Mouse (Mus musculus) CH12.LX (cell line): ENCODE results near the gene BC051142.

Experiments used
- CTCF ChIP-seq, 2 experiments: IDR thresholded peaks in 1 of 2; conservative IDR thresholded peaks in 1 of 2; 2 replicates each; pipeline ENCODE4 v1.5.1; 2011 to 2012; ENCODE audit warnings: low read depth in 2 of 2, low read length in 2 of 2, improper control_type of control experiment in 1 of 2, inconsistent platforms in 1 of 2, mild to moderate bottlenecking in 1 of 2, moderate library complexity in 1 of 2
- EP300 ChIP-seq: IDR thresholded peaks from 2 replicates; pipeline ENCODE4 v1.6.1; 2011; ENCODE audit warnings: low read length, improper control_type of control experiment
- JUND ChIP-seq: conservative IDR thresholded peaks from 2 replicates; pipeline ENCODE4 v1.6.1; 2011; ENCODE audit warnings: low read depth, low read length, improper control_type of control experiment
- MAFK ChIP-seq: IDR thresholded peaks from 2 replicates; pipeline ENCODE4 v1.6.1; 2011; ENCODE audit warnings: low read length, improper control_type of control experiment; ENCODE audit not compliant: insufficient replicate concordance
- MEF2A ChIP-seq: IDR thresholded peaks from 2 replicates; pipeline ENCODE4 v1.6.1; 2014; ENCODE audit warnings: low read depth, mild to moderate bottlenecking, inconsistent platforms, low read length, improper control_type of control experiment, borderline replicate concordance
- POLR2A ChIP-seq: IDR thresholded peaks from 2 replicates; pipeline ENCODE4 v1.6.1; 2011; ENCODE audit warnings: low read depth, mild to moderate bottlenecking, improper control_type of control experiment, low read length
- RAD21 ChIP-seq: IDR thresholded peaks from 2 replicates; pipeline ENCODE4 v1.6.1; 2011; ENCODE audit warnings: low read depth, mild to moderate bottlenecking, low read length, improper control_type of control experiment, moderate library complexity
- RCOR1 ChIP-seq: conservative IDR thresholded peaks from 2 replicates; pipeline ENCODE4 v1.6.1; 2012; ENCODE audit warnings: low read depth, mild to moderate bottlenecking, inconsistent platforms, low read length, improper control_type of control experiment
- USF1 ChIP-seq: IDR thresholded peaks from 2 replicates; pipeline ENCODE4 v1.6.1; 2014; ENCODE audit warnings: low read depth, mild to moderate bottlenecking, inconsistent platforms, low read length, improper control_type of control experiment
- ZKSCAN1 ChIP-seq: IDR thresholded peaks from 2 replicates; pipeline ENCODE4 v1.6.1; 2012; ENCODE audit warnings: low read depth, inconsistent platforms, low read length, improper control_type of control experiment, borderline replicate concordance
- ZNF384 ChIP-seq: IDR thresholded peaks from 2 replicates; pipeline ENCODE4 v1.6.1; 2012; ENCODE audit warnings: low read depth, low read length, improper control_type of control experiment, inconsistent platforms

DNA sequence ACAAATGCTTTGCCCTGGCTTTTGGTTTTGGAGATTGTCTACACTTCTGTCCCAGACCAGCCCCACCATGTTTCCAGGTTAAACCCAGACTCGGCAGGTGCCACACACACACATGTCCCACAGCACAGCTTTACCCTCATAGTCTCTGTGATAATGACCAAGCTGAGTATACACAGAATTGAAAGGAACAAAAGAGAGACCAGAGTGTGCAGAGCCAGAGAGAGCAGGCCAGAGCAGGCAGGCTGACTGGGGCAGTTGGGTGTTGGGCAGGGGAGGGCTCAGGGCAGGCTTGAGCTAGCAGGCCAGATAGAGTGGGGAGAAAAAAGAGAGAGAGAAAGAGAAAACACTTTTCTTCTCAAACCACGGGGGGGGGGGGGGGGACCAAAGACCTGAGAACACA is 97.9 kb downstream of the BC051142 start:
- TF ChIP-seq CTCF (conservative IDR thresholded peaks at IDR 0.05 in 1 of 2, IDR thresholded peaks at IDR 0.05 in 1 of 2; ENCODE audit: low read depth in 2 of 2, low read length in 2 of 2), result no peak
- TF ChIP-seq POLR2A, result no peak
- no peak for TF ChIP-seq ZKSCAN1
- TF ChIP-seq RCOR1, result no peak
- no peak for TF ChIP-seq ZNF384
- no peak for TF ChIP-seq JUND
- no peak for TF ChIP-seq RAD21
- TF ChIP-seq MEF2A, result no peak
- no peak for TF ChIP-seq MAFK
- no peak for TF ChIP-seq EP300
- TF ChIP-seq USF1, result no peak
